31 mouse cellular contexts compared by ENCODE assay signal in genomic region chr10:59877421-59878117, GRCm38 (mm10). TPM values are rescaled to one million over a fixed set of nuclear protein-coding genes. Genes with fewer than 3 reads are reported as not detected.
A peak's percentile ranks its signal among the peaks of the same experiment; 100 is the strongest.
DNase-seq lines count a peak whose midpoint lies in the region; ATAC-seq and TF ChIP-seq lines count a peak whose summit lies in the region.
"Had no signal": no experiment of that assay in that cellular context is flagged by ENCODE, and none has a peak within 500 bp of the region (broad histone marks: within the 10 kb centered on the region; RNA-seq: fewer than 3 reads in every experiment).

No protein-coding gene starts in this region.

- no peak overlapping the region for H3K4me3 ChIP-seq in liver, embryonic 13.5 days (replicated peaks)
- no peak overlapping the region for H3K4me3 ChIP-seq in liver, postnatal 0 days (ENCODE audit: low read depth, low read length)
- H3K4me3 ChIP-seq: embryonic facial prominence, embryonic 15.5 days; heart, adult 2 months; hindbrain, embryonic 15.5 days; left cerebral cortex, adult 2 months; limb, embryonic 13.5 days; megakaryocyte, embryonic 14.5 days; midbrain, embryonic 13.5 days; neural tube, embryonic 15.5 days; stomach, embryonic 15.5 days had no signal

- no peak for ATAC-seq in liver, embryonic 13.5 days (ENCODE audit: low read depth)
- ATAC-seq in liver, postnatal 0 days = no peak
- ATAC-seq: forebrain, embryonic 14.5 days; inflammation-experienced regulatory T-cells, adult 6 months; midbrain, embryonic 13.5 days had no signal

- 0 out of 2 replicates have a peak, but pooled peaks cover 11% of the 10 kb centered on the region for H3K36me3 ChIP-seq in liver, embryonic 13.5 days
- H3K36me3 ChIP-seq in liver, postnatal 0 days (replicated peaks; ENCODE audit: insufficient read depth, low read length) = no peaks in the 10 kb centered on the region; the same call in 1 of the 2 replicates
- H3K36me3 ChIP-seq: embryonic facial prominence, embryonic 15.5 days; heart, embryonic 13.5 days; hindbrain, embryonic 15.5 days; limb, embryonic 13.5 days; midbrain, embryonic 13.5 days; neural tube, embryonic 15.5 days; stomach, embryonic 15.5 days had no signal

- no peaks in the 10 kb centered on the region for H3K9me3 ChIP-seq in liver, embryonic 13.5 days (replicated peaks)
- no peaks in the 10 kb centered on the region for H3K9me3 ChIP-seq in liver, postnatal 0 days (ENCODE audit: low read length)
- H3K9me3 ChIP-seq: embryonic facial prominence, embryonic 15.5 days; G1E; heart, embryonic 13.5 days; hindbrain, embryonic 15.5 days; limb, embryonic 13.5 days; megakaryocyte, embryonic 14.5 days; midbrain, embryonic 13.5 days; neural tube, embryonic 15.5 days; stomach, embryonic 15.5 days had no signal

- intact Hi-C loops in left cerebral cortex, postnatal 36 days (cut with DNase I) = no loop called here

- peaks cover 83% of the 10 kb centered on the region for H3K4me1 ChIP-seq in liver, embryonic 13.5 days (replicated peaks)
- peaks cover 35% of the 10 kb centered on the region for H3K4me1 ChIP-seq in liver, postnatal 0 days (ENCODE audit: insufficient read depth)

- WGBS in liver, embryonic 13.5 days (ENCODE audit: insufficient replicate concordance) = 75% methylated on average over 15 of the region's 15 CpGs
- WGBS in liver, postnatal 0 days (ENCODE audit: insufficient replicate concordance) = 78% methylated on average over 15 of the region's 15 CpGs

- no peaks in the 10 kb centered on the region for H3K27me3 ChIP-seq in liver, embryonic 13.5 days
- no peaks in the 10 kb centered on the region for H3K27me3 ChIP-seq in liver, postnatal 0 days (ENCODE audit: insufficient read depth, low read length)
- H3K27me3 ChIP-seq: embryonic facial prominence, embryonic 15.5 days; heart, embryonic 13.5 days; hindbrain, embryonic 15.5 days; limb, embryonic 13.5 days; megakaryocyte, embryonic 14.5 days; midbrain, embryonic 13.5 days; neural tube, embryonic 15.5 days; stomach, embryonic 15.5 days had no signal

- peak overlapping the region; percentile 100 for H3K27ac ChIP-seq in liver, embryonic 13.5 days
- H3K27ac ChIP-seq in liver, postnatal 0 days (ENCODE audit: low read depth) = peak overlapping the region; percentile 100; the same call in 1 of the 2 replicates
- H3K27ac ChIP-seq: embryonic facial prominence, embryonic 15.5 days; heart, adult 2 months; heart, embryonic 13.5 days; left cerebral cortex, adult 2 months; limb, embryonic 13.5 days; midbrain, embryonic 13.5 days; neural tube, embryonic 15.5 days; stomach, embryonic 15.5 days had no signal

- peak overlapping the region; percentile 79 for H3K4me2 ChIP-seq in liver, embryonic 13.5 days
- peak overlapping the region; percentile 38 for H3K4me2 ChIP-seq in liver, postnatal 0 days (ENCODE audit: low read depth, low read length)
- H3K4me2 ChIP-seq: embryonic facial prominence, embryonic 15.5 days; limb, embryonic 13.5 days; midbrain, embryonic 13.5 days; neural tube, embryonic 15.5 days; stomach, embryonic 15.5 days had no signal

- DNase-seq in liver, embryonic 13.5 days = no peak
- DNase-seq in liver = no peak
- peak; percentile 15 for DNase-seq in A20 (ENCODE audit: low read depth, low spot score)
- DNase-seq in MN1 (ENCODE audit: low spot score) = peak; percentile 87
- no peak for DNase-seq in liver, postnatal 0 days
- DNase-seq in left cerebral cortex, postnatal 36 days (ENCODE audit: low spot score in 2 of 2) = no peak
- no peak for DNase-seq in right cerebral cortex, adult 2 months (ENCODE audit: low spot score in 2 of 2)
- DNase-seq: adrenal gland, postnatal 14 days; cerebellum, adult 11-12 months; cerebellum, adult 9-11 months; gastrocnemius, postnatal 36 days; heart, adult 2 months; heart, postnatal 10 days; kidney, adult 11 months; kidney, postnatal 14 days; lung, adult 2 months; lung, postnatal 4 days; retina, postnatal 1 day; right cerebral cortex, postnatal 25 days had no signal

- H3K9ac ChIP-seq in liver, embryonic 13.5 days = peak overlapping the region; percentile 94
- H3K9ac ChIP-seq in liver, postnatal 0 days (replicated peaks) = no peak overlapping the region
- H3K9ac ChIP-seq: embryonic facial prominence, embryonic 15.5 days; heart, embryonic 13.5 days; hindbrain, embryonic 15.5 days; limb, embryonic 13.5 days; midbrain, embryonic 13.5 days; neural tube, embryonic 15.5 days; stomach, embryonic 15.5 days had no signal

- no peak for TF ChIP-seq EP300 in liver, postnatal 0 days (IDR thresholded peaks at IDR 0.05; ENCODE audit: low read depth)

- peak; percentile 34 for TF ChIP-seq CTCF in liver, postnatal 0 days (IDR thresholded peaks at IDR 0.05; ENCODE audit: low read depth)

RNA-seq across cellular contexts. Expression of gene Dnajb12, which starts 1.8 kb away (rescaled TPM):
- polyA plus RNA-seq in liver, embryonic 13.5 days (2015; fragmentation: Nextera tagmentation; extraction: Ambion mirVana) = 13.4 and 15.5 TPM in 2 replicates
- polyA plus RNA-seq in liver, postnatal 0 days (2015; fragmentation: Nextera tagmentation; extraction: Ambion mirVana) = 15.5 and 17.0 TPM in 2 replicates
- 10 to 100 TPM; 51.8 to 56.0 TPM for total RNA-seq in left cerebral cortex, postnatal 36 days (2021)

Comparison
In these comparisons a context has a peak if more than half of its experiments do, and no peak if none do; other contexts are left out.
1. DNase-seq: peak in A20 (single experiment) and MN1 (single experiment); none in liver, embryonic 13.5 days (single experiment), liver (single experiment), liver, postnatal 0 days (single experiment), left cerebral cortex, postnatal 36 days (0 of 2) and right cerebral cortex, adult 2 months (0 of 2).